Mouse (Mus musculus) hindbrain, embryonic 12.5 days (tissue): ENCODE data around the gene 2310022B05Rik. TPM values are rescaled to one million over a fixed set of nuclear protein-coding genes. Genes with fewer than 3 reads are reported as not detected.

Source experiments
- ATAC-seq: fragments of 200-750 bp; cut with Nextera tagmentation; 2 replicates; pipeline ENCODE4 v1.8.0; 2017; ENCODE audit warnings: moderate TSS enrichment; ENCODE audit not compliant: low FRiP score
- H3K27ac ChIP-seq: fragments of 300-500 bp; sonication (generic); 2 replicates; pipeline ENCODE4 v1.5.1; 2016; ENCODE audit warnings: mild to moderate bottlenecking
- H3K27me3 ChIP-seq: fragments of 300-500 bp; sonication (generic); 2 replicates; pipeline ENCODE4 v1.6.1; 2016; ENCODE audit warnings: mild to moderate bottlenecking
- H3K36me3 ChIP-seq: fragments of 300-500 bp; sonication (generic); 2 replicates; pipeline ENCODE4 v1.6.1; 2016; ENCODE audit warnings: mild to moderate bottlenecking
- H3K4me1 ChIP-seq: fragments of 300-500 bp; sonication (generic); 2 replicates; pipeline ENCODE4 v1.6.1; 2016
- H3K4me2 ChIP-seq: fragments of 300-500 bp; sonication (generic); replicated peaks from 2 replicates; pipeline ENCODE4 v1.6.1; 2016; ENCODE audit warnings: mild to moderate bottlenecking
- H3K4me3 ChIP-seq: fragments of 300-500 bp; sonication (generic); 2 replicates; pipeline ENCODE4 v1.5.1; 2016; ENCODE audit warnings: mild to moderate bottlenecking
- H3K9ac ChIP-seq: fragments of 300-500 bp; sonication (generic); 2 replicates; pipeline ENCODE4 v1.6.1; 2016; ENCODE audit warnings: mild to moderate bottlenecking, moderate library complexity
- H3K9me3 ChIP-seq: fragments of 300-500 bp; sonication (generic); replicated peaks from 2 replicates; pipeline ENCODE4 v1.6.1; 2016; ENCODE audit warnings: mild to moderate bottlenecking
- WGBS: fragments of 180-500 bp; shearing (Covaris S2); methylation state at CpG from one replicate; pipeline ENCODE4 v1.1.7; 2016; 5-methylcytosine and 5-hydroxymethylcytosine counted together
- polyA plus RNA-seq: library from polyadenylated mRNA; unstranded; fragments of >200 nt; fragmentation: Nextera tagmentation; extraction: Ambion mirVana; gene quantifications from 2 replicates; pipeline ENCODE4 v1.2.1, GENCODE M21; 2016

The 2310022B05Rik gene
- polyA plus RNA-seq, 1 experiment from 2014 or later = 26.6 TPM

DNA sequence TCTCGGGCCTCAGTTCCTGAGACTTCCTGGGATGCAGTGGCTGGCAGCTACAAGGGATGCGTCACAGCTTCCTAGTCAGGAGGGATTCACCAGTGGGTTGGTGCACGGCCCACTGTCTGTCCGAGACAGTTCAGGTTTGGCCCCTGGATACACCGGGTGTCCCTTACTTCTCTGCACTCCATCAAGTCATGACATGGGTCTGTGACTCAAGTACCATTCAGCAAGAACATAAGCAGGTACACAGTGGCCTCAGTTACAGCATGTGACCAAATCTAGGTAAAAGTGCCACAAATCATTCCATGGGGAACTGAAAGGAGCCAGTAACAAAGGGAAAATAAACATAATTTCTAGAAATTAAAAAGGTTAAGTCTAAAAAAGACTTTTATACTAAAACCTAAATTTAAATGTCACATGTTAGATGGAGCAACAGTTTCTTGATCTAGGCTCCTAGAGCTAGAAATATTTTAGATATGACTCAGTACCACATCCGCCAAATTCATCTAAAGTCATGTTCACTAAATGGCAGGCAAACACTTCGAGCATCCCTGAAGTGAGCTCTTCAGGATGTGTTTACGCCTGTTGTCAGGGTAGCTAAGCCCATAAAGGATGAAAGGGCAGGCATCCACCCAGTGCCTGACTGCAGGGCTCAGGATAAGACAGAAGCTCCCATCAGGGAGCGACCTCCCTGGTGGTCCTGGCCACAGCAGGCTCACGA is 18.1 kb upstream of the 2310022B05Rik start:
- H3K9ac ChIP-seq = no peak overlapping the region
- peaks cover 79% of the 10 kb centered on the region for H3K36me3 ChIP-seq

GRCm38 (mm10) chr8:124678246-124678645 is 15.1 kb upstream of the 2310022B05Rik start:
- 0 out of 2 replicates have a peak, but pooled peaks cover 2% of the 10 kb centered on the region for H3K4me1 ChIP-seq
- no peak for ATAC-seq
- no peak overlapping the region for H3K4me2 ChIP-seq
- H3K9ac ChIP-seq = no peak overlapping the region
- 95% methylated on average over 13 of the region's 13 CpGs for WGBS
- no peaks in the 10 kb centered on the region for H3K27me3 ChIP-seq
- H3K9me3 ChIP-seq = no peaks in the 10 kb centered on the region
- peaks cover 76% of the 10 kb centered on the region for H3K36me3 ChIP-seq
- H3K4me3 ChIP-seq = no peak overlapping the region
- H3K27ac ChIP-seq = no peak overlapping the region

More for the DNA sequence above, 18.1 kb upstream of the 2310022B05Rik start:
- no peak for ATAC-seq
- H3K4me2 ChIP-seq = no peak overlapping the region
- no peaks in the 10 kb centered on the region for H3K9me3 ChIP-seq
- H3K27ac ChIP-seq = no peak overlapping the region
- H3K4me3 ChIP-seq = no peak overlapping the region
- H3K4me1 ChIP-seq = 0 out of 2 replicates have a peak, but pooled peaks cover 2% of the 10 kb centered on the region
- 84% methylated on average over 10 of the region's 10 CpGs for WGBS
- no peaks in the 10 kb centered on the region for H3K27me3 ChIP-seq

GRCm38 (mm10) chr8:124677486-124677885 is 14.3 kb upstream of the 2310022B05Rik start:
- ATAC-seq = no peak
- H3K4me1 ChIP-seq = 0 out of 2 replicates have a peak, but pooled peaks cover 2% of the 10 kb centered on the region
- no peak overlapping the region for H3K9ac ChIP-seq
- H3K4me3 ChIP-seq = no peak overlapping the region
- no peak overlapping the region for H3K4me2 ChIP-seq
- H3K27ac ChIP-seq = no peak overlapping the region
- no peaks in the 10 kb centered on the region for H3K9me3 ChIP-seq
- 55% methylated on average over 12 of the region's 12 CpGs for WGBS
- H3K27me3 ChIP-seq = no peaks in the 10 kb centered on the region
- H3K36me3 ChIP-seq = peaks cover 77% of the 10 kb centered on the region

DNA sequence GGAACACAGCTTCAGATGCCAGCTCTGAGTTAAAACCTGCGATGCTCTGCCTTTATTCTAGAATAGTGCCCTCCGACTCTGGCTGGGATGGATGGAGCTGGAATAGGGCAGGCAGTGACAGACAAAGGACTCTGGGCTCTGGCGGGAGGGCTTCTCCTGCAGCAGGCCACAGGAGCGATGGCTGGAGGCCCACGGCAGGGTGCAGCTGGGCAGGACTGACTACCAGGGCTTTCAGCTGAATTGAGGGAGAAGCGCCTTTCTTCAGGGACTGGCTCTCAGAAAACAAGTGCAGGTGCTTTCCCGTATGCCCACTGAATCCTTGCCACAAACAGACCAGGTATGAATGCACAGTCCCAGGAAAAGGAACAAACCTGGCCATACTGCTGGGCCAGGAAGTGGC is 13.9 kb upstream of the 2310022B05Rik start:
- 88% methylated on average over 7 of the region's 7 CpGs for WGBS
- H3K27me3 ChIP-seq = no peaks in the 10 kb centered on the region
- H3K27ac ChIP-seq = no peak overlapping the region
- no peaks in the 10 kb centered on the region for H3K9me3 ChIP-seq
- no peak overlapping the region for H3K9ac ChIP-seq
- 0 out of 2 replicates have a peak, but pooled peaks cover 2% of the 10 kb centered on the region for H3K4me1 ChIP-seq
- H3K4me3 ChIP-seq = no peak overlapping the region
- H3K4me2 ChIP-seq = no peak overlapping the region
- ATAC-seq = no peak
- H3K36me3 ChIP-seq = peaks cover 78% of the 10 kb centered on the region

GRCm38 (mm10) chr8:124676661-124677060 is 13.5 kb upstream of the 2310022B05Rik start:
- 96% methylated on average over 4 of the region's 4 CpGs for WGBS
- no peaks in the 10 kb centered on the region for H3K27me3 ChIP-seq
- no peaks in the 10 kb centered on the region for H3K9me3 ChIP-seq
- 0 out of 2 replicates have a peak, but pooled peaks cover 2% of the 10 kb centered on the region for H3K4me1 ChIP-seq
- no peak overlapping the region for H3K27ac ChIP-seq
- ATAC-seq = no peak
- H3K4me3 ChIP-seq = no peak overlapping the region
- H3K4me2 ChIP-seq = no peak overlapping the region
- H3K36me3 ChIP-seq = peaks cover 76% of the 10 kb centered on the region
- no peak overlapping the region for H3K9ac ChIP-seq

DNA sequence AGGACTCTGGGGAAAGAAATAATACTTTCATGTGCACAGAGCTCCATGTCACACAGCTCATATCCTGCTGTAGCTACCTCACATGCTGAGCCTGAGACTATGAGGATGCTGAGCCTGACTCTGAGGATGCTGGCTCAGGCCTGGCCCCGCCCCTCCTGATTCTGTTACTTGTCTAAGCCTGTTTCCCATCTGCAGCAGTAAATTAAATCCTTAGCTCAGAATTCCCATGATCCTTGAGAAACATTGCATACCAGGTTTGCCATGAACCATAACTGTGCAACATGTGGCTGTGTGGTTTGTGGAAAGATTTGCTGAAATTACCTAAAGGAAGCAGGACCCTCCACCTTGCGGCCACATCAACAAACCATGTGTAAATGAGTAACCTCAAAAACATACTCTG is 9.2 kb upstream of the 2310022B05Rik start:
- Histone ChIP-seq H3K9me3 (no peaks in the 10 kb centered on the region), H3K4me2 (no peak overlapping the region), H3K27me3 (no peaks in the 10 kb centered on the region), H3K4me3 (no peak overlapping the region), H3K36me3 (peaks cover 60% of the 10 kb centered on the region), H3K9ac (no peak overlapping the region), H3K4me1 (0 out of 2 replicates have a peak, but pooled peaks cover 2% of the 10 kb centered on the region), H3K27ac (no peak overlapping the region)
- ATAC-seq = no peak
- 93% methylated on average over 2 of the region's 2 CpGs for WGBS

DNA sequence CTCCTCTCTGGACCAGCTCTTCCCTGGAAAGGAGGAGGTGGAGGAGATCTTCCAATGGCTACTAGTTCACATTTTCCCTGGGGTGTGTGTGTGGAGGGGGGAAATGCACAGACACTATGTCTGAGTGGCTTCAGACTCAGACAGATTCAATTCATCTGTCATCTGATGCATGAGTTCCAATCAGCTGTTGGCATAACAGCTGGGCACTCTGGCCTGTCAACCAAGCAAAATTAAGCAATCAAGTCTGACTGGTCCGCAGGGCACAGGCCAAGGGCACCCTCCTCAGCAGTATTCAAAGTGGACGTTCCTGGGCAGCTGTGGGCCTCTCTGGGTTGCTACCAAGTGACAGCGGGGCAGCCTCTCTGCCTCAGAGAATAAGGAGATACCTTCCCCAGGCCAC is 5.6 kb upstream of the 2310022B05Rik start:
- Histone ChIP-seq H3K4me1 (no peaks in the 10 kb centered on the region), H3K4me2 (no peak overlapping the region), H3K9me3 (no peaks in the 10 kb centered on the region), H3K4me3 (no peak overlapping the region), H3K27me3 (no peaks in the 10 kb centered on the region), H3K27ac (no peak overlapping the region), H3K36me3 (peaks cover 33% of the 10 kb centered on the region), H3K9ac (no peak overlapping the region)
- no peak for ATAC-seq
- WGBS = 71% methylated on average over 3 of the region's 3 CpGs

- H3K36me3 ChIP-seq = no peaks in the 10 kb centered on the region
- H3K4me1 ChIP-seq = peaks cover 34% of the 10 kb centered on the region
- no peaks in the 10 kb centered on the region for H3K9me3 ChIP-seq
- peak overlapping the region; percentile 86; the same call in 1 of the 2 replicates for H3K27ac ChIP-seq
- no peak overlapping the region for H3K4me2 ChIP-seq
- no peak overlapping the region for H3K4me3 ChIP-seq
- no peak overlapping the region for H3K9ac ChIP-seq
- WGBS = 74% methylated on average over 3 of the region's 3 CpGs
- no peak for ATAC-seq
- H3K27me3 ChIP-seq = no peaks in the 10 kb centered on the region
Observed at GRCm38 (mm10) chr8:124664414-124664813, 1.2 kb upstream of the 2310022B05Rik start.

DNA sequence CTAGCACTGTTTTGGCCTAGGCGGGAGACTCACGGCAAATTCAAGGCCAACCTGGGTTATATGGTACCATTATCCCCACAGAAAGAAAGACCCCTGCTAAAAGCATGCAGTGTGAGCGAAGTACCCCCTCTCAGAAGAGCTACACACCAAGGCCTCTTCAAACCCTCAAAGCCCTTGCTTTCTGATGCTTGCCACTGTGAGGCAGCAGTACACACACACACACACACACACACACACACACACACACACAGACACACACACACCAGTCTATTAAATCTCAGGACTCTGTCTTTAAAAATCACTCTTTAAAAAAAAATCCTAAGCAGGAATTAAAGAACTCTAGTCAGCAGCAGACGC is 683 bp upstream of the 2310022B05Rik start:
- H3K27ac ChIP-seq = peak overlapping the region; percentile 86
- no peak for ATAC-seq
- H3K9ac ChIP-seq = no peak overlapping the region
- peaks cover 38% of the 10 kb centered on the region for H3K4me1 ChIP-seq
- no peaks in the 10 kb centered on the region for H3K36me3 ChIP-seq
- no peaks in the 10 kb centered on the region for H3K27me3 ChIP-seq
- H3K9me3 ChIP-seq = no peaks in the 10 kb centered on the region
- H3K4me3 ChIP-seq = peak overlapping the region; percentile 75
- WGBS = 47% methylated on average over 4 of the region's 4 CpGs
- peak overlapping the region; percentile 78 for H3K4me2 ChIP-seq

DNA sequence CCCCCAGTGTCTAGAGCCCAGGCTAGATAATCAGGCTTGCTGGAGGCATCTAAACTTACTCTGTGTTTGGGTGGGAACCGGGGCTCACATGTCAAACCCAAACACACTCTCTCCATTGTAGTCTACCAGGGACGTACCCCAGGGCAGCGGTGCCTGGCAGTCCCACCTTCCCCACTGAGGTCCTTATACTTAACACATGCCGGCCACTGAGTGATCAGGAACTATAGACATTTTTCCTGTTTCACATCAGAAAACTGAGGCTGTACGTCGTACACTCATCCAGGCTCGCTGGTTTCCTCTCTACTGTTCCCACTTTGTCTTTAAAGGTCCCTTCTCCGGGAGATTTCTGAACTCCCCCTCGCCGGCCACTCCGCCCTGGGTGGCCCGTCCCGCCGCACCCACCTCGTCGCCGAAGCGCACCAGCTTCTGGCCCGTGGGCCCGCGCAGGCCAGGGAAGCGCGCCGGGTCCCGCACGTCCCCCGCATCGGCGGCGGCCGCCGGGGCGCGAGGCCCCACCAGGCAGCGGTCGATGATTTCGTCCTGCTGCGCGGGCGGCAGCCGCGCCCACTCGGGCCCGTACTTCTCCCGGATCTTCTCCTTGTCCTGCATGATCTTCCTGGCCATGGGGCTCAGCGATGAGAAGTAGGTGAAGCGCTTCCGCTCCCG is 590 bp downstream of the 2310022B05Rik start:
- H3K36me3 ChIP-seq = no peaks in the 10 kb centered on the region
- H3K27me3 ChIP-seq = no peaks in the 10 kb centered on the region
- peak; percentile 57 for ATAC-seq
- H3K4me1 ChIP-seq = peaks cover 46% of the 10 kb centered on the region
- H3K4me3 ChIP-seq = peak overlapping the region; percentile 75
- peak overlapping the region; percentile 86 for H3K27ac ChIP-seq
- no peaks in the 10 kb centered on the region for H3K9me3 ChIP-seq
- H3K4me2 ChIP-seq = peak overlapping the region; percentile 78
- peak overlapping the region; percentile 86 for H3K9ac ChIP-seq
- WGBS = under 1% methylated on average over 49 of the region's 49 CpGs

GRCm38 (mm10) chr8:124661781-124662180 is 1.4 kb downstream of the 2310022B05Rik start:
- no peak overlapping the region for H3K27ac ChIP-seq
- H3K4me1 ChIP-seq = peaks cover 46% of the 10 kb centered on the region
- peak overlapping the region; percentile 78 for H3K4me2 ChIP-seq
- H3K9me3 ChIP-seq = no peaks in the 10 kb centered on the region
- H3K27me3 ChIP-seq = no peaks in the 10 kb centered on the region
- H3K4me3 ChIP-seq = peak overlapping the region; percentile 75
- 42% methylated on average over 9 of the region's 9 CpGs for WGBS
- H3K9ac ChIP-seq = peak overlapping the region; percentile 86
- ATAC-seq = no peak
- H3K36me3 ChIP-seq = 0 out of 2 replicates have a peak, but pooled peaks cover 1% of the 10 kb centered on the region

GRCm38 (mm10) chr8:124658415-124658814 is 4.8 kb downstream of the 2310022B05Rik start:
- no peaks in the 10 kb centered on the region for H3K9me3 ChIP-seq
- peak; percentile 56; the same call in 1 of the 2 replicates for ATAC-seq
- H3K27ac ChIP-seq = peak overlapping the region; percentile 58
- WGBS = 39% methylated on average over 2 of the region's 2 CpGs
- peaks cover 53% of the 10 kb centered on the region for H3K4me1 ChIP-seq
- peaks cover 9% of the 10 kb centered on the region; the same call in 1 of the 2 replicates for H3K36me3 ChIP-seq
- no peak overlapping the region for H3K4me3 ChIP-seq
- H3K9ac ChIP-seq = no peak overlapping the region
- no peak overlapping the region for H3K4me2 ChIP-seq
- H3K27me3 ChIP-seq = no peaks in the 10 kb centered on the region
